Mouse (Mus musculus): ENCODE results near the gene Trim44. TPM values are rescaled to one million over a fixed set of nuclear protein-coding genes. Genes with fewer than 3 reads are reported as not detected.

Gene Trim44
- polyA plus RNA-seq, 1 experiment from 2014 or later = 16.1 TPM

- no peak for ATAC-seq (replicated peaks; ENCODE audit: extremely low read depth, insufficient read depth, low FRiP score)
- no peaks in the 10 kb centered on the region for H3K27me3 ChIP-seq (ENCODE audit: control insufficient read depth, insufficient read depth, low read length)
- no peaks in the 10 kb centered on the region for H3K9me3 ChIP-seq (replicated peaks; ENCODE audit: control insufficient read depth, low read length)
- WGBS = 35% methylated on average over 48 of the region's 48 CpGs
- peak overlapping the region; percentile 79 for H3K4me3 ChIP-seq (ENCODE audit: low read length)
- no peaks in the 10 kb centered on the region for H3K36me3 ChIP-seq (ENCODE audit: control insufficient read depth, insufficient read depth)
- H3K9ac ChIP-seq (ENCODE audit: low read length) = peak overlapping the region; percentile 92
- H3K4me2 ChIP-seq (ENCODE audit: low read depth, low read length) = peak overlapping the region; percentile 98
- peaks cover 17% of the 10 kb centered on the region for H3K4me1 ChIP-seq (ENCODE audit: control insufficient read depth, insufficient read depth, low read length)
- peak overlapping the region; percentile 91 for H3K27ac ChIP-seq (ENCODE audit: low read length)
These were observed 7.6 kb downstream of the Trim44 start for GRCm38 (mm10) chr2:102399864-102400604.

- Histone ChIP-seq H3K4me1 (ENCODE audit: control insufficient read depth, insufficient read depth, low read length) (peaks cover 15% of the 10 kb centered on the region), H3K4me3 (ENCODE audit: low read length) (no peak overlapping the region), H3K9ac (ENCODE audit: low read length) (no peak overlapping the region), H3K27me3 (ENCODE audit: control insufficient read depth, insufficient read depth, low read length) (no peaks in the 10 kb centered on the region), H3K9me3 (replicated peaks; ENCODE audit: control insufficient read depth, low read length) (no peaks in the 10 kb centered on the region), H3K4me2 (ENCODE audit: low read depth, low read length) (no peak overlapping the region), H3K36me3 (ENCODE audit: control insufficient read depth, insufficient read depth) (no peaks in the 10 kb centered on the region), H3K27ac (ENCODE audit: low read length) (no peak overlapping the region)
- WGBS = 28% methylated on average over 1 of the region's 1 CpGs
- no peak for ATAC-seq (replicated peaks; ENCODE audit: extremely low read depth, insufficient read depth, low FRiP score)
These were observed 11.1 kb downstream of the Trim44 start for GRCm38 (mm10) chr2:102396493-102396892.

DNA sequence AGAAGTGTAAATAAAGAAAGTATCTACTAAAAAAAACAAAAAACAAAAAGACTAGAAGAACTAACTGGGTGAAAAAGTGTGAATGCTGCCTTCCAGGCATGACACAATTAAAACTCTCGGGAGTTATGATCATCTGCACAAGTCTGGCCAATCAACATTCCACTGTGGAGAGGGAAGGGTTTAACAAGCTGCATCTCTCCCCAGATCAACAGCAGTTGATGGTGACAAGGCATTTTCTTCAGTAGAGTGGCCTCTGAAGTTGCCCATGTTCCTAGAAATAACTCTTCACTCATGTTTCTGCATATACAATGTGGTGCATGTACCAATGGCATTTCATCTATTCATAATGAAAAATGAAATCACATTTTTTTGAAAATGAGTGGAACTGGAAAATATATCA, 14.2 kb downstream of the Trim44 start:
- WGBS = 72% methylated on average over 1 of the region's 1 CpGs
- no peak for ATAC-seq (replicated peaks; ENCODE audit: extremely low read depth, insufficient read depth, low FRiP score)
- H3K4me3 ChIP-seq (ENCODE audit: low read length) = no peak overlapping the region
- no peaks in the 10 kb centered on the region for H3K9me3 ChIP-seq (replicated peaks; ENCODE audit: control insufficient read depth, low read length)
- H3K9ac ChIP-seq (ENCODE audit: low read length) = no peak overlapping the region
- H3K4me2 ChIP-seq (ENCODE audit: low read depth, low read length) = no peak overlapping the region
- H3K27ac ChIP-seq (ENCODE audit: low read length) = no peak overlapping the region
- no peaks in the 10 kb centered on the region for H3K27me3 ChIP-seq (ENCODE audit: control insufficient read depth, insufficient read depth, low read length)
- H3K4me1 ChIP-seq (ENCODE audit: control insufficient read depth, insufficient read depth, low read length) = no peaks in the 10 kb centered on the region
- H3K36me3 ChIP-seq (ENCODE audit: control insufficient read depth, insufficient read depth) = no peaks in the 10 kb centered on the region

- Histone ChIP-seq H3K27ac (ENCODE audit: low read length) (no peak overlapping the region), H3K9me3 (replicated peaks; ENCODE audit: control insufficient read depth, low read length) (no peaks in the 10 kb centered on the region), H3K4me2 (ENCODE audit: low read depth, low read length) (no peak overlapping the region), H3K4me3 (ENCODE audit: low read length) (no peak overlapping the region), H3K4me1 (ENCODE audit: control insufficient read depth, insufficient read depth, low read length) (peaks cover 25% of the 10 kb centered on the region), H3K36me3 (ENCODE audit: control insufficient read depth, insufficient read depth) (no peaks in the 10 kb centered on the region), H3K9ac (ENCODE audit: low read length) (no peak overlapping the region), H3K27me3 (ENCODE audit: control insufficient read depth, insufficient read depth, low read length) (no peaks in the 10 kb centered on the region)
- ATAC-seq (replicated peaks; ENCODE audit: extremely low read depth, insufficient read depth, low FRiP score) = no peak
These were observed 22.2 kb downstream of the Trim44 start for GRCm38 (mm10) chr2:102385328-102385902.

- Histone ChIP-seq H3K4me2 (ENCODE audit: low read depth, low read length) (no peak overlapping the region), H3K4me3 (ENCODE audit: low read length) (no peak overlapping the region), H3K27me3 (ENCODE audit: control insufficient read depth, insufficient read depth, low read length) (no peaks in the 10 kb centered on the region), H3K9me3 (replicated peaks; ENCODE audit: control insufficient read depth, low read length) (no peaks in the 10 kb centered on the region), H3K4me1 (ENCODE audit: control insufficient read depth, insufficient read depth, low read length) (peaks cover 27% of the 10 kb centered on the region), H3K9ac (ENCODE audit: low read length) (no peak overlapping the region), H3K36me3 (ENCODE audit: control insufficient read depth, insufficient read depth) (no peaks in the 10 kb centered on the region), H3K27ac (ENCODE audit: low read length) (no peak overlapping the region)
- no peak for ATAC-seq (replicated peaks; ENCODE audit: extremely low read depth, insufficient read depth, low FRiP score)
- 38% methylated on average over 1 of the region's 1 CpGs for WGBS
These were observed 23.1 kb downstream of the Trim44 start for GRCm38 (mm10) chr2:102384496-102384895.

- ATAC-seq (replicated peaks; ENCODE audit: extremely low read depth, insufficient read depth, low FRiP score) = no peak
- no peaks in the 10 kb centered on the region for H3K9me3 ChIP-seq (replicated peaks; ENCODE audit: control insufficient read depth, low read length)
- H3K36me3 ChIP-seq (ENCODE audit: control insufficient read depth, insufficient read depth) = no peaks in the 10 kb centered on the region
- no peaks in the 10 kb centered on the region for H3K27me3 ChIP-seq (ENCODE audit: control insufficient read depth, insufficient read depth, low read length)
- no peak overlapping the region for H3K9ac ChIP-seq (ENCODE audit: low read length)
- H3K4me2 ChIP-seq (ENCODE audit: low read depth, low read length) = no peak overlapping the region
- WGBS = 34% methylated on average over 2 of the region's 2 CpGs
- no peak overlapping the region for H3K27ac ChIP-seq (ENCODE audit: low read length)
- no peak overlapping the region for H3K4me3 ChIP-seq (ENCODE audit: low read length)
- H3K4me1 ChIP-seq (ENCODE audit: control insufficient read depth, insufficient read depth, low read length) = peaks cover 28% of the 10 kb centered on the region
These were observed 23.6 kb downstream of the Trim44 start for GRCm38 (mm10) chr2:102384057-102384456.

- ATAC-seq (replicated peaks; ENCODE audit: extremely low read depth, insufficient read depth, low FRiP score) = no peak
- Histone ChIP-seq H3K4me1 (ENCODE audit: control insufficient read depth, insufficient read depth, low read length) (peaks cover 29% of the 10 kb centered on the region), H3K27ac (ENCODE audit: low read length) (no peak overlapping the region), H3K36me3 (ENCODE audit: control insufficient read depth, insufficient read depth) (no peaks in the 10 kb centered on the region), H3K4me3 (ENCODE audit: low read length) (no peak overlapping the region), H3K4me2 (ENCODE audit: low read depth, low read length) (no peak overlapping the region), H3K9ac (ENCODE audit: low read length) (no peak overlapping the region), H3K27me3 (ENCODE audit: control insufficient read depth, insufficient read depth, low read length) (no peaks in the 10 kb centered on the region), H3K9me3 (replicated peaks; ENCODE audit: control insufficient read depth, low read length) (no peaks in the 10 kb centered on the region)
- WGBS = 60% methylated on average over 3 of the region's 3 CpGs
These were observed 24.4 kb downstream of the Trim44 start for GRCm38 (mm10) chr2:102383069-102383834.

- no peaks in the 10 kb centered on the region for H3K27me3 ChIP-seq (ENCODE audit: control insufficient read depth, insufficient read depth, low read length)
- no peak overlapping the region for H3K4me3 ChIP-seq (ENCODE audit: low read length)
- no peaks in the 10 kb centered on the region for H3K9me3 ChIP-seq (replicated peaks; ENCODE audit: control insufficient read depth, low read length)
- no peak for ATAC-seq (replicated peaks; ENCODE audit: extremely low read depth, insufficient read depth, low FRiP score)
- H3K4me1 ChIP-seq (ENCODE audit: control insufficient read depth, insufficient read depth, low read length) = peaks cover 30% of the 10 kb centered on the region
- H3K36me3 ChIP-seq (ENCODE audit: control insufficient read depth, insufficient read depth) = no peaks in the 10 kb centered on the region
- H3K9ac ChIP-seq (ENCODE audit: low read length) = no peak overlapping the region
- H3K4me2 ChIP-seq (ENCODE audit: low read depth, low read length) = no peak overlapping the region
- WGBS = 51% methylated on average over 3 of the region's 3 CpGs
- H3K27ac ChIP-seq (ENCODE audit: low read length) = no peak overlapping the region
These were observed 25.1 kb downstream of the Trim44 start for GRCm38 (mm10) chr2:102382519-102382918.

DNA sequence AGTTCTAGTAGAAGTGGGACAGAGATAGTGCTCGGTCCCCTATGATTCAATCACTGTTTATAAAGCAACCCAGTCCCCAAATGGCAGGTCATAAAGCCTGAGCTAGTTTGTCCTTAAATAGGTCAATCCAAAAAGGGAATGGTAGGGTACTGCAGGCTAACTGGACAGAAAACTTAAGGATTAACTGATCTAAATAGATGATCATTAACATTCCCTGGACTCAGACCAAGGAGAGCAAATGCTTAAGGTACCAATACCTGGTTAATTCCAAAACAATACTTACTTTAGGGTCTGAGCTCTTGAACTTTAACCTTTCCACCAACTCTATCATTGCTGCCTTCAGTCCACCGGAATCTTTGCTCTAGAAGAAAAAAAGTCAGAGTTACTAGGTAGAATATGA, 27.0 kb downstream of the Trim44 start:
- Histone ChIP-seq H3K4me3 (ENCODE audit: low read length) (no peak overlapping the region), H3K27me3 (ENCODE audit: control insufficient read depth, insufficient read depth, low read length) (no peaks in the 10 kb centered on the region), H3K9ac (ENCODE audit: low read length) (no peak overlapping the region), H3K4me1 (ENCODE audit: control insufficient read depth, insufficient read depth, low read length) (peaks cover 30% of the 10 kb centered on the region), H3K27ac (ENCODE audit: low read length) (no peak overlapping the region), H3K36me3 (ENCODE audit: control insufficient read depth, insufficient read depth) (no peaks in the 10 kb centered on the region), H3K9me3 (replicated peaks; ENCODE audit: control insufficient read depth, low read length) (no peaks in the 10 kb centered on the region), H3K4me2 (ENCODE audit: low read depth, low read length) (no peak overlapping the region)
- ATAC-seq (replicated peaks; ENCODE audit: extremely low read depth, insufficient read depth, low FRiP score) = no peak
- 93% methylated on average over 2 of the region's 2 CpGs for WGBS

Data from heart, embryonic 16.5 days (tissue).